Mouse (Mus musculus) spleen, adult 12 weeks (tissue): ENCODE results near the gene Rp2.
"Not testable (repeated sequence)": the region's sequence is repeated elsewhere in the genome, so short reads cannot be mapped to it uniquely, and the experiment has no call there.

Experiments
- DNase-seq: peaks from one replicate; pipeline ENCODE4 v3.0.0; 2022; ENCODE audit warnings: low spot score

The Rp2 gene

GRCm38 (mm10) chrX:20364391-20365365 lies at the start of gene Rp2:
Gene Rp2 (plus strand): TSS chrX:20364481.
- peak; percentile 70 for DNase-seq

GRCm38 (mm10) chrX:20332756-20333155 lies 31.5 kb upstream of the Rp2 start:
- no peak for DNase-seq

GRCm38 (mm10) chrX:20335722-20336121 lies 28.6 kb upstream of the Rp2 start:
- peak; percentile 9 for DNase-seq

GRCm38 (mm10) chrX:20344980-20345379 lies 19.3 kb upstream of the Rp2 start:
- DNase-seq: no peak

GRCm38 (mm10) chrX:20346355-20346754 lies 17.9 kb upstream of the Rp2 start:
- no peak for DNase-seq

- not testable (repeated sequence) for DNase-seq
Measured at GRCm38 (mm10) chrX:20350241-20350640, 14.0 kb upstream of the Rp2 start.

- peak; percentile 2 for DNase-seq
Measured at GRCm38 (mm10) chrX:20355283-20355682, 9.0 kb upstream of the Rp2 start.

- DNase-seq: no peak
Measured at GRCm38 (mm10) chrX:20356309-20356708, 8.0 kb upstream of the Rp2 start.

GRCm38 (mm10) chrX:20366036-20366435 lies 1.8 kb downstream of the Rp2 start:
- no peak for DNase-seq

GRCm38 (mm10) chrX:20379347-20380014 lies 15.2 kb downstream of the Rp2 start:
- DNase-seq: no peak

GRCm38 (mm10) chrX:20382260-20382659 lies 18.0 kb downstream of the Rp2 start:
- DNase-seq: no peak

GRCm38 (mm10) chrX:20387006-20387405 lies 22.7 kb downstream of the Rp2 start:
- DNase-seq: no peak

GRCm38 (mm10) chrX:20391964-20392363 lies 27.7 kb downstream of the Rp2 start:
- DNase-seq: not testable (repeated sequence)

GRCm38 (mm10) chrX:20392942-20393341 lies 28.7 kb downstream of the Rp2 start:
- DNase-seq: no peak

- no peak for DNase-seq
Measured at GRCm38 (mm10) chrX:20404068-20404467, 39.8 kb downstream of the Rp2 start.

- DNase-seq: no peak
Measured at GRCm38 (mm10) chrX:20406909-20407308, 42.6 kb downstream of the Rp2 start.

GRCm38 (mm10) chrX:20407676-20408075 lies 43.4 kb downstream of the Rp2 start:
- DNase-seq: no peak

GRCm38 (mm10) chrX:20411382-20411781 lies 47.1 kb downstream of the Rp2 start:
- no peak for DNase-seq

GRCm38 (mm10) chrX:20412221-20412620 lies 47.9 kb downstream of the Rp2 start:
- no peak for DNase-seq

- no peak for DNase-seq
Measured at GRCm38 (mm10) chrX:20414885-20415622, 50.8 kb downstream of the Rp2 start.

GRCm38 (mm10) chrX:20418461-20418860 lies 54.2 kb downstream of the Rp2 start:
- no peak for DNase-seq

- DNase-seq: no peak
Measured at GRCm38 (mm10) chrX:20419536-20419935, 55.3 kb downstream of the Rp2 start.
